Mouse (Mus musculus): ENCODE results near the gene Mkrn3. TPM values are rescaled to one million over a fixed set of nuclear protein-coding genes. Genes with fewer than 3 reads are reported as not detected.

Mkrn3 gene
- 4.6 and 5.1 TPM in 2 replicates for polyA plus RNA-seq (2014; fragmentation: Nextera tagmentation; extraction: Ambion mirVana)

DNA sequence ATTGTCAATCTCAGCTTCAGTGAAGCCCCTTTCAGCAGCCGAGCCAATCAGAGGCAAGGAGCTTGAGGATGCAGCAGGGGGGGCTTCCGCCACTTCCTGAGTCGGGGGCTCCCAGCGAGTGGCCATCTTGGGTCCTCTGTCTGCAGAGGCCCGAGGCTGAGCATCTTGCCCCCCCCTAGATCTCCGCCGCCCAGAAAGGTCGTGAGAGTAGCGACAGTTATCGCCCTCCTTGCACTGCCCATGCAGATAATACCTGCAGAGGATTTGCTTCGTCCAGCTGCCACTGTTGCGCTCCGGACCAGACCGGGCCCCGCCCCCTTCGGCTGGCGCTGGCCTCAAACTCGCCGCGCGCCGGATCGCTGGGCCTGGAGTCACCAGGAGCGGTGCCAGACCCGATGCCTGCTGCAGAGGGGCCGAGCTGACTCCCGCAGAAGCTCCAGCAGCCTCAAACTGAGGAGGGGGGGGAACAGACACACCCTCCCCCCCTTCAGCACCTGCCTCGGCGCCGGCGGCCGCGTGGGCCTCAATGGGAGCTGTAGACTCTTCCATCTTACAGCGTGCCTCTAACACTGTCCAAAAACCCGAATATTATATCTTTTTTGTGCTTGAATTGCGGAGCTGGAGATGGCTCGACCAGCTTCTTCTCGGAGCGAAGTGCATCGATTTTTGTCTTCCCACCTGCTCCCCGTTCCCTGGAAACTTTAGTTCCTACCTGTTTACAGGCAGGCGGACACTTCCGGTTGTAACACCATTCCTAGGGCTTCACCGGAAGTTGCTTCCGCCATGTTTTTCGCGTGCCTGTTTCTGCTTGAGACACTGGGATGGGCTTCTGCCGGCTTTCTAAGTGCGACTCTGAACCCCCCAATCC lies at the start of gene Mkrn3:
Gene Mkrn3, minus strand, starts transcription at position 647 of the 868 bp plus-strand sequence.
- H3K27ac ChIP-seq (ENCODE audit: low read depth) = no peak within 1 kb of the TSS
- H3K9ac ChIP-seq = peak within 1 kb of the TSS; percentile 71
- TF ChIP-seq CTCF (IDR thresholded peaks at IDR 0.05; ENCODE audit: low read depth) = no peak
- WGBS = 21% methylated on average over 49 of the region's 49 CpGs
- peak; percentile 95 for DNase-seq
- ATAC-seq (ENCODE audit: insufficient read depth) = peak; percentile 87
- peak within 1 kb of the TSS; percentile 70 for H3K4me2 ChIP-seq
- no peaks in the 10 kb centered on the region for H3K36me3 ChIP-seq (ENCODE audit: insufficient read depth)
- peaks cover 5% of the 10 kb centered on the region; the same call in 1 of the 2 replicates for H3K27me3 ChIP-seq (ENCODE audit: insufficient read depth, low read length)
- peak within 1 kb of the TSS; percentile 61 for H3K4me3 ChIP-seq (ENCODE audit: low read depth, low read length)
- no peaks in the 10 kb centered on the region for H3K9me3 ChIP-seq (ENCODE audit: low read depth, low read length)
- H3K4me1 ChIP-seq (ENCODE audit: insufficient read depth) = no peaks in the 10 kb centered on the region

DNA sequence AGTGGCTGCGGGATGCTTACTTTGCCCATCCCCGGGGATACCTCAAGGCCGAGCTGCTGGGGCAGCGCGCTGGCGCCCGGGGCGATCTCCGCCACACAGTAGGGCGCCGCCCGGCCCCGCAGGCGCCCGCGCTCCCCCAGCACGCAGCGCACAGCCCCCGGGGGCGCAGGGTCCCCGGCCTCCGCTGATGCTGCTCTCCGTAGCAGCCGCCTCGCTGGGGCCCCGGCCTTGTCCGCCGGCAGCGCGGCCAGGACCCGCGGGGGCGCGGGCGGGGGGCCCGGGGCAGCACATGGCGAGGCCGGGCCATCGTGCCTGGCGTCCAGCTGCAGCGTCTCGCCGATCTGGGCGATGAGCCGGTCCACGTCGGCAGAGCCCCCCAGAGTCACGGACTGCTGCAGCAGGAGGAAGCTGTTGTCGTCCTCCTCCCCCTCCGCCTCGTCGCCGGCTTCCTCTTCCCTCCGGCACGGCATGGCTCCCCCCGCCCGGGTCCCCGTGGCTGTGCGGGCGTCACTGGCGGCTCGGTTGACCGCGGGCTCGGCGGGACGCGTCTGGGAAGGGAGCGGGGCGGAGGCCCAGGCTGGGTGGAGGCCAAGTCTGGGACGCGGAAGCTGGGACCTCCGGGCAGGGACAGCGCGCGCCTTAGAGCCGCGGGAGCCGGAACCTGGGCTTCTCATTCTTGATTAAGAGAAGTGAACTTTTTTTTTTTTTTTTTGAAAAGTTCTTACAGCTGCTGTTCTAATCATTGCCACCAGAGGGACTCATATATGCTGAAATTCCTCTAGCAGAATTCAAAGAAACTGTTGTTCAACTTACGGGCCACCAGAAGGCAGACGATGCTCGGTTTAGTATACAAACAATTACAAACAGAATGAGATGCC lies 44.2 kb upstream of the Mkrn3 start, which contains the start of gene Peg12:
Gene Peg12, minus strand, starts transcription at position 633 of the 878 bp plus-strand sequence.
- WGBS = 16% methylated on average over 76 of the region's 82 CpGs
- Histone ChIP-seq H3K27me3 (ENCODE audit: insufficient read depth, low read length) (no peaks in the 10 kb centered on the region), H3K36me3 (ENCODE audit: insufficient read depth) (no peaks in the 10 kb centered on the region), H3K9me3 (ENCODE audit: low read depth, low read length) (no peaks in the 10 kb centered on the region; the same call in 1 of the 2 replicates), H3K4me3 (ENCODE audit: low read depth, low read length) (peak within 1 kb of the TSS; percentile 57), H3K9ac (peak within 1 kb of the TSS; percentile 80), H3K4me1 (ENCODE audit: insufficient read depth) (no peaks in the 10 kb centered on the region), H3K27ac (ENCODE audit: low read depth) (peak within 1 kb of the TSS; percentile 96), H3K4me2 (peak within 1 kb of the TSS; percentile 67)
- peak; percentile 85 for DNase-seq
- peak; percentile 61 for TF ChIP-seq CTCF (IDR thresholded peaks at IDR 0.05; ENCODE audit: low read depth)
- peak; percentile 92 for ATAC-seq (ENCODE audit: insufficient read depth)

DNA sequence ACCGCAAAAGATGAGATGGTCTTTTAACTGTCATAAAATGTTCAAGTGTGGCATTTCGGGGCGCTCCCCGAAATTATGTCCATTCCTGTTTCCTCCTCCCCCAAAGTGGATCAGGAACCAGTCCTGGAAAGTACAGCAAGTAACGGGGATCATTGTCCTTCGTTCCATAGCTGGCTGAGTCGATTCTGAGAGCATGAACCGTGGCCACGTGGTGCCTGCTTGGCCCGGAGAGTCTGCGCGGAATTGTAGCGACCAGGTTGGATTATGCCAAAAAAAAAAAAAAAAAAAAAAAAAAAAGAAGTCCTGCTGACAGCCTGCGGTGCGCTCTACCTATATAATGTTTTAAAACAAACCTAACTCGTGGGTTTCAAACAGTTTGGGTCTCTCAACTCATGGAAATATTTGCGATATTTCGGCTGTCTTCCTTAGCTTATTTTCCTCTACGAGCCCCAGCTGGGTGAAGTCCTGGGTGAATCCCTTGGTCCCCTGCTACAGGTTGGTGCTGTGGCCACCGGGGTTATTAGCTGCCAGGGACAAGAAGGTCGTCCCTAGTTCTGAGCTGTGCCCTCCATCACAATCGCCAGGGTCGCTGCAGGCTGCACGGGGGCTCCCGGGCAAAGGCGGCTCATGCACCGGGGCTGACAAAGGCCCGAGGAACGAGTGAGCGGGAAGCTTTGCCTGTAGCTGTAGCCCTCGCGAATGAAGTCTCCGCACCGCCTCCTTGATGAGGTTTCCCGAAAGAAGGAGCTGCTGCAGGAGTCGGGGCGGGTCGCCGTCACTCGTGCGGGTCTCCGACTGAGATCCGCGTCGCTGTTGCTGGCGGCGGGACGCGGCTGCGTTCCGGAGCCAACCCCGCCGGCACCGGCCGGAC lies 43.3 kb upstream of the Mkrn3 start:
- Histone ChIP-seq H3K4me1 (ENCODE audit: insufficient read depth) (no peaks in the 10 kb centered on the region), H3K4me2 (peak overlapping the region; percentile 67), H3K36me3 (ENCODE audit: insufficient read depth) (no peaks in the 10 kb centered on the region), H3K9me3 (ENCODE audit: low read depth, low read length) (no peaks in the 10 kb centered on the region; the same call in 1 of the 2 replicates), H3K27me3 (ENCODE audit: insufficient read depth, low read length) (no peaks in the 10 kb centered on the region), H3K27ac (ENCODE audit: low read depth) (peak overlapping the region; percentile 96), H3K4me3 (ENCODE audit: low read depth, low read length) (peak overlapping the region; percentile 57), H3K9ac (peak overlapping the region; percentile 80)
- ATAC-seq (ENCODE audit: insufficient read depth) = peak; percentile 18; the same call in 1 of the 2 replicates
- WGBS = 24% methylated on average over 55 of the region's 55 CpGs
- DNase-seq = peak; percentile 49
- TF ChIP-seq CTCF (IDR thresholded peaks at IDR 0.05; ENCODE audit: low read depth) = no peak

DNA sequence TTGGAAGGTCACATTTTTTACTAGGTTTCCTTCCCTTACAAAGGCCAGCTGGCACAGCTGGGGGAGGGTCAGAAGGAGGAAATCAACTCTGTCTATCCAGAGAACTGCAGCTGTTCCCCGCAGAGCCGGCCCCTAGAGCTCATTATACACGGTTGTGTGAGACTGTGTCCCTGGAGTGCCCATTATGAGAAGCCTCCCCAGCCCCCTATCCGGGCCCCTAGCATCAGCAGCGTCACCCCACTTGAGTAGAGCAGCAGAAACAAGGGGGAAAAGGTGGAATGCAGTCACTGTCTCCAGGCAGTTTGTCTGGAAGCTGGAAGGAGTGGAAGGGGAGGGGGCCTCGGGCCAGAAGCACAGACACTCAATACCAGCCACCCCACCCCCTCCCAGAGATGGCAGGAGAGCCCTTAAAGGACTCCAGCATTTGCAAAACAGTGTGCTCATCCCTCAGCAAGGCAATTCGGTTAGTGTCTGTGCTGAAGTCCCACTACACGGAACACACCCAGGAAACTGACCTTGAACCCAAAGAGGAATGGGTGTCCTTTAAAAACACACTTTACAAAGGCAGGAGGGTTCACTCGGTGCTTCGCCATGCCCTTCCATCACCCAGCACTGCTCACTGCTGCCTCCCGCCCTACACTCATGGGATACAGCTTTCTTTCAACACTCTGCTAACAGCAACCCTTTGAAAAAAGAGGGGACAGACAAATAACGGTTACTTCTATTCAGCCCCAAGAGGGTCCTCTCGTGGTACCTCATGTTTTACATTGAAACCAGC lies 42.5 kb upstream of the Mkrn3 start:
- WGBS = 30% methylated on average over 13 of the region's 13 CpGs
- H3K4me2 ChIP-seq = peak overlapping the region; percentile 67
- peak overlapping the region; percentile 80 for H3K9ac ChIP-seq
- H3K27ac ChIP-seq (ENCODE audit: low read depth) = peak overlapping the region; percentile 36; the same call in 1 of the 2 replicates
- H3K36me3 ChIP-seq (ENCODE audit: insufficient read depth) = no peaks in the 10 kb centered on the region
- no peak for TF ChIP-seq CTCF (IDR thresholded peaks at IDR 0.05; ENCODE audit: low read depth)
- peak overlapping the region; percentile 57 for H3K4me3 ChIP-seq (ENCODE audit: low read depth, low read length)
- DNase-seq = peak; percentile 59
- ATAC-seq (ENCODE audit: insufficient read depth) = peak; percentile 64; the same call in 1 of the 2 replicates
- H3K4me1 ChIP-seq (ENCODE audit: insufficient read depth) = no peaks in the 10 kb centered on the region
- H3K27me3 ChIP-seq (ENCODE audit: insufficient read depth, low read length) = no peaks in the 10 kb centered on the region
- no peaks in the 10 kb centered on the region; the same call in 1 of the 2 replicates for H3K9me3 ChIP-seq (ENCODE audit: low read depth, low read length)

GRCm38 (mm10) chr7:62452353-62452752 lies 32.4 kb upstream of the Mkrn3 start:
- H3K4me1 ChIP-seq (ENCODE audit: insufficient read depth) = no peaks in the 10 kb centered on the region
- H3K36me3 ChIP-seq (ENCODE audit: insufficient read depth) = no peaks in the 10 kb centered on the region
- 24% methylated on average over 2 of the region's 2 CpGs for WGBS
- ATAC-seq (ENCODE audit: insufficient read depth) (no peak), DNase-seq (no peak)
- TF ChIP-seq CTCF (IDR thresholded peaks at IDR 0.05; ENCODE audit: low read depth) = no peak
- H3K27ac ChIP-seq (ENCODE audit: low read depth) = no peak overlapping the region
- H3K4me3 ChIP-seq (ENCODE audit: low read depth, low read length) = no peak overlapping the region
- H3K9me3 ChIP-seq (ENCODE audit: low read depth, low read length) = no peaks in the 10 kb centered on the region
- no peaks in the 10 kb centered on the region for H3K27me3 ChIP-seq (ENCODE audit: insufficient read depth, low read length)
- no peak overlapping the region for H3K9ac ChIP-seq
- no peak overlapping the region for H3K4me2 ChIP-seq
